Mouse (Mus musculus): Measurements from ENCODE around the gene Nup210.
"Not testable (repeated sequence)": the region's sequence is repeated elsewhere in the genome, so short reads cannot be mapped to it uniquely, and the experiment has no call there.

GRCm38 (mm10) chr6:91103421-91103820, 13.2 kb downstream of the Nup210 start:
- not testable (repeated sequence) for TF ChIP-seq CTCF (IDR thresholded peaks at IDR 0.05 in 2 of 3, conservative IDR thresholded peaks at IDR 0.05 in 1 of 3; ENCODE audit: control insufficient read depth in 1 of 3, insufficient read depth in 1 of 3, low read depth in 2 of 3, low read length in 3 of 3, poor library complexity in 1 of 3, severe bottlenecking in 1 of 3); RCOR1 (IDR thresholded peaks at IDR 0.05; ENCODE audit: low read depth, low read length); TCF12 (IDR thresholded peaks at IDR 0.05; ENCODE audit: low read depth, low read length); EP300 (IDR thresholded peaks at IDR 0.05; ENCODE audit: low read depth in 1 of 2, low read length in 2 of 2); MEF2A (IDR thresholded peaks at IDR 0.05; ENCODE audit: extremely low read depth, insufficient replicate concordance, low read depth, low read length, poor library complexity, severe bottlenecking); KAT2A (conservative IDR thresholded peaks at IDR 0.05; ENCODE audit: low read depth, low read length); MXI1 (IDR thresholded peaks at IDR 0.05; ENCODE audit: low read depth, low read length); ELF1 (IDR thresholded peaks at IDR 0.05; ENCODE audit: low read depth, low read length); ETS1 (IDR thresholded peaks at IDR 0.05; ENCODE audit: low read depth, low read length); POLR2AphosphoS2 (IDR thresholded peaks at IDR 0.05; ENCODE audit: low read length); BHLHE40 (IDR thresholded peaks at IDR 0.05; ENCODE audit: borderline replicate concordance, low read depth, low read length); RAD21 (IDR thresholded peaks at IDR 0.05; ENCODE audit: low read depth, low read length); E2F4 (IDR thresholded peaks at IDR 0.05; ENCODE audit: borderline replicate concordance, low read depth, low read length)
